Mouse (Mus musculus) right cerebral cortex, postnatal 25 days (tissue): ENCODE results near the gene Pafah1b3.
"Not testable (repeated sequence)": the region's sequence is repeated elsewhere in the genome, so short reads cannot be mapped to it uniquely, and the experiment has no call there.

Source experiments
- DNase-seq: peaks from one replicate; pipeline ENCODE4 v3.0.0; 2022

Gene Pafah1b3

GRCm38 (mm10) chr7:25266180-25266962 lies 31.4 kb downstream of the Pafah1b3 start:
- DNase-seq, result no peak

GRCm38 (mm10) chr7:25265743-25266142 lies 32.0 kb downstream of the Pafah1b3 start:
- not testable (repeated sequence) for DNase-seq

- no peak for DNase-seq
These were observed 33.6 kb downstream of the Pafah1b3 start for GRCm38 (mm10) chr7:25263968-25264870.

- no peak for DNase-seq
These were observed 35.9 kb downstream of the Pafah1b3 start for GRCm38 (mm10) chr7:25261896-25262295.

DNA sequence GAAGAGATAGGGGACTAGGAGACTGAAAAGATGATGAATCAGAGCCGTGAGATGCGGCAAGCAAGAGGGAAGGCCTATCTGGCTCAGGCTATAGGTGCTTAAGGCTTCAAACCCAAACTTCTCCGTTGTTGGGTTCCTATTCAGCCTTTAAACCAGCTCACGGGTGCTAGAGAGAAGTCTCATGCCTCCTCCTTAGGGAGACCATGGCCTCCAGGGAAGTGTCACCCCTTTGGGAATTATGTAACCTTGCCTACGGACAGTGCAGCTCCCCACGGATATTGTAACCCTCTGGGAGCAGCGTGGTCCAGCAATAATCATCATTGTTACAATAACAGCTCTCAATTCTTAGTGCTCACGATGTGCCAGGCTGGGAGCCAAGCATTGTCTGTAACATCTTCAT lies 46.0 kb downstream of the Pafah1b3 start:
- DNase-seq, result no peak

- DNase-seq, result no peak
These were observed 46.6 kb downstream of the Pafah1b3 start for GRCm38 (mm10) chr7:25251071-25251791.

- DNase-seq, result peak; percentile 95
These were observed 47.4 kb downstream of the Pafah1b3 start, which contains the start of gene Erf for GRCm38 (mm10) chr7:25250141-25250972. Gene Erf (minus strand): TSS chr7:25250761.

- DNase-seq, result peak; percentile 79
These were observed 48.3 kb downstream of the Pafah1b3 start for GRCm38 (mm10) chr7:25249314-25250140.

DNA sequence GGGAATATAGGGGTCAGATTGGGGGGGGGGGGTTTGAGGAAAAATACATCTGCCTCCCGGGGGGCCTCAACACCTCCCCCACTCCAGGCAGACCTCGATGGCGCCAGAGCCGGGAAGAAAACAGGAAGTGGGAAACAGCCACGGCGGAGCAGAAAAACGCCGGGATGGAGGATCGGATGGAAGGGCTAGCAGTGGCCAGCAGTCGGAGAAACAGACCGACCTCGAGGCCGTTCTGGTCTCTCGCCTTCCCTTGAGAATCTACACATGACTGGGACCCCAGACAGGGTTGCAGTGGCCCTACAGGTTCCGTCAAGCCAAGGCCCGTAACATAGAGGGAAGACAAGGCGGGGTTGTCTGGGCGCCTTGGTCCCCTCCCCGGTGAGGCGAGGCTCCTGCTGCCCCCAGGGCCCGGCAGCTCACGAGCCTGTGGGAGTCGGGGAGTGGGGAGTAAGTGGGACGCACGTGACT lies 48.9 kb downstream of the Pafah1b3 start:
- DNase-seq, result peak; percentile 49

DNA sequence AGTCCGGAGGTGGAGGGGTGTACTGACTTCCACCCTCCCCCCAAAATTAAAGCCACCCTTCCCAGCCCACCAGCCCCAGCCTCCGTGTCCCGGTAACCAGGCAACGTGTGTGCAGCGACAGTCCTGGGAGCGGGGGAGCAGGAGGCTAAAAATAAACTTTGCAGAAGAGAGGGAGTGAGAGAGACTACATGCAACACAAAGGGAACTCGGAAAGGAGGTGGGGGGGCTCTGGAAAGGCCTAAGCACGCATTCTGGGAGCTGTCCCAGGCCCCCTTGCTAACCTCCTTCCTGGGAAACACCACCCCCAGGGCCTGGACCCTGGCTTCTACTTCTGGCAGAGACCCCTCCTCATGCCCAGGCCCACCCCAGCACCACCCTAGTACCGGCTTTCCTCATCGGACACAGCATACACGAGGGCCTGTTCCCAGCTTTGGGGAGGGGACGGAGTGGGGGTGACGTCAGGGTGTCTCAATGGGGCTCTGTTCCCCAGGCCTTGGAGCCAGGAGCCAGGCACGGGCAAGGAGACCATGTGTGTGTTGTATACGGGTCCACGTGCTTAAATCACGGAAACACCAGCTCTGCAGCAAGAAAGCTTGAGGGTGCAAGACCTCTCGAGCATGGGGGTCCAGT lies 49.7 kb downstream of the Pafah1b3 start:
- DNase-seq, result peak; percentile 83

GRCm38 (mm10) chr7:25247498-25247897 lies 50.3 kb downstream of the Pafah1b3 start:
- no peak for DNase-seq

DNA sequence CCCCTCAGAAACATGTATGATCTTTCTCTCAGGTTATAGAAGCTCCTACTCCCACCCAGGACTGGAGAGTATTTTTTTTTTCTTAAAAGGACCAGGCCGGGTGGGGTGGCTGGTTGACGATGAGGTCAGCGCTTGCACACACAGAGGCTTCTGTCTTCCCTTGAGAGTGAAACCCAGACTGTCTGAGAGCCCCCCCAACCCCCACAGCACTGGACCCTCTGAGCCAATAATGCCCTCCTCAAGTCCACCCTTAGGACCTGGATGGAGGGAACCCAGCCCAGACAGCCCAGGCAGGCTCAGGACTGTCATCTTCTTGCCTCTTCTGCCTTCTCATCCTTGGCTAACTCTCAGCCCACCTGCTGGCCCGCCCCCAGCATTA lies 51.0 kb downstream of the Pafah1b3 start:
- DNase-seq, result no peak

DNA sequence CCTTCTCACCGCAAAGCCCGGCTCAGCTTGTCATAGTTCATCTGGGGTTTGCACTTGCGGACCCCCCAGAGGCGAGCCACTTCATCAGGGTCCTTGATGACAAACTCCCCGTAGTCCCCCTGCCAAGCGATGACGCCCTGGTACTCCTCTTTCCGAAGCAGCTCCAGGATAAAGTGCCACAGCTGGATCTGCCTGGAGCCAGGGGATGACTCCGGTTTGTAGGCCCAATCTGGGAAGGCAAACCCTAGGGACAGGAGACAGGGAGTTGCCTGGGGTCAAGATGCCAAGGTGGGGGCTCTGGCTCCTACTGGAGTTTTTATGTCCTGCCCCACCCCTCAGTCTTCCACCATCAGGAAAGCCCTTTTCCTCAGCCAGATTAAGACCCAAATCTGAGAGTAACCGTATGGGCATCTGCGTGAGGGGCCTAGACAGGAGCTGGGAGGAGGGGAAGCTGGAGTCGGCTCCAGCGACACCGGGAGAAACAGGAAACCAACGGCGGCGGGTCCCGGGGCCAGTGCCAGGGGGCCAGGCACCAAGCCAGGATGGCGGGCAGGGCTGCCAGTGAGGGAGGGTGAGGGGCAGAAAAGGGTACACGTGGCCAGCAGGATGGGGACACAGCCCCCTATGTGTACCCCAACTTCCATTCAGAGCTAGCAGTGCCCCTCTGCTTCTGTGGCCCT lies 51.6 kb downstream of the Pafah1b3 start:
- peak; percentile 78 for DNase-seq
